Mouse (Mus musculus) bone marrow macrophage, adult 2 months (primary cell): Measurements from ENCODE around the gene Snx19. TPM values are rescaled to one million over a fixed set of nuclear protein-coding genes. Genes with fewer than 3 reads are reported as not detected.

Experiments
- H3K27ac ChIP-seq: 2 replicates; pipeline ENCODE4 v1.5.1; 2012; ENCODE audit warnings: low read depth, low read length; ENCODE audit not compliant: insufficient read depth
- H3K4me1 ChIP-seq: 2 replicates; pipeline ENCODE4 v1.6.1; 2012; ENCODE audit warnings: low read length; ENCODE audit not compliant: control insufficient read depth, insufficient read depth
- H3K4me3 ChIP-seq: 2 replicates; pipeline ENCODE4 v1.5.1; 2012; ENCODE audit warnings: mild to moderate bottlenecking, low read length, moderate library complexity; ENCODE audit not compliant: insufficient read depth
- CTCF ChIP-seq: IDR thresholded peaks from 2 replicates; pipeline ENCODE4 v1.5.1; 2012; ENCODE audit warnings: low read depth, mild to moderate bottlenecking, low read length, moderate library complexity
- POLR2A ChIP-seq: IDR thresholded peaks from 2 replicates; pipeline ENCODE4 v1.6.1; 2012; ENCODE audit warnings: mild to moderate bottlenecking, low read depth, low read length, borderline replicate concordance
- polyA plus RNA-seq: library from polyadenylated mRNA; stranded (reverse); fragments of >200 nt; gene quantifications from 2 replicates; pipeline ENCODE4 v1.2.4, GENCODE M21; 2012; ENCODE audit not compliant: missing spikeins, insufficient read depth, insufficient read length

The Snx19 gene
- polyA plus RNA-seq, 1 experiment = 12.1 TPM

DNA sequence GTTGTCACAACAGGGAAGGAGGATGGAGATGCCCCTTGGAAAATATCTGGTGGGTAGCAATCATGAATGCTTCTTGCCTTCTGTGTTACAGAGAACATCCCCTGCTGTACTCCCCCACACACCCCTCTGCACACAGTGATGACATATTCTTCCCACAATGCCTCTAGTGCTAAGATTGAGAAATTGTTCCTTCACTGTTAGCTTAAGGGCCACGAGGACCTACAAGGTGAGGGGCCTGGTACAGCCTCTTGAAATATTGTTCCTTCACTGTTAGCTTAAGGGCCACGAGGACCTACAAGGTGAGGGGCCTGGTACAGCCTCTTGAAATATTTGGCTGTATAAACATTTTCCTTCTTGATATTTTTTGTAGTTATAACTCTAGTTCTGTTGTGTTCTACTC lies 14.9 kb downstream of the Snx19 start:
- Histone ChIP-seq H3K4me1 (no peaks in the 10 kb centered on the region), H3K4me3 (no peak overlapping the region), H3K27ac (no peak overlapping the region)
- no peak for TF ChIP-seq POLR2A
- TF ChIP-seq CTCF = no peak

DNA sequence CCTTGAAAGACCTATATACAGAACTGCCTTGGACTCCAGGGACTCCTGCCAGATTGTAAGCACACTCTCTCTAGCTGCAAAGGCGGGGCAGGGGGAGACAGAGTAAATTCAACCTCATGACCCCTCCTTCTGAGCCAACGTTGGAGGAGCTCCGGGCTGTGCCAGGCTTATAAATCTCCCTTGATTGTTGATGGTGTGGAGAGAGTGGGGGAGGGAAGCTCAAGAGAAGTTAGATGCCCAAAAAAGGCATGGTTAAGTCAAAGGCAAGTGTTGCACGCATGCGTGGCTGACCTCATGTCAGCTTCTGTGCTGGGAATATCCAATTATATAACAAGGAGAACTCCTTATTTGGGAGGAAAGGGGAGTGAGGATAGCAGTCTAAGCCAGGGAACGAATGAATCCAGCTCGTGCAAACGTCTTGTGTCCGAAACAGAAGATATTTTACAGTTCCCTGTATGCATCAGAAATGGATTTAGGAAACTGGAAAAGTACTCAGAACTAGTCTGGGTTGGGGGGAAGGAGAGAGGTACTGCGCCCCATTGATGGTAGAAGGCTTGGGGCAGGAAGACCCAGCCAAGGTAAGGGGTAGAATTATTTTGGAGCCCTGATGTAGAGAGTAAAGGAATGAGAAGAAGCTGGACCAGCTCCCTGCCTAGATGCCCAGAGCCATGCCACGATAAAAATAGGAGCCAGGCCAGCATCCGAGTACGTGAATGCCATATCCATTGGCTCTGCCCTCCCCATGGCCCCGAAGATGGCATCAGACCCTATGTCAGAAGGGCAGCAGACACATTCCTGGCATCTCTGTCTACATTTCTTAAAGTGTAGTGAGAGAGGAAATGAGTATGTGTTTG lies 18.6 kb downstream of the Snx19 start:
- Histone ChIP-seq H3K4me3 (no peak overlapping the region), H3K4me1 (peaks cover 9% of the 10 kb centered on the region), H3K27ac (no peak overlapping the region)
- no peak for TF ChIP-seq POLR2A
- no peak for TF ChIP-seq CTCF

DNA sequence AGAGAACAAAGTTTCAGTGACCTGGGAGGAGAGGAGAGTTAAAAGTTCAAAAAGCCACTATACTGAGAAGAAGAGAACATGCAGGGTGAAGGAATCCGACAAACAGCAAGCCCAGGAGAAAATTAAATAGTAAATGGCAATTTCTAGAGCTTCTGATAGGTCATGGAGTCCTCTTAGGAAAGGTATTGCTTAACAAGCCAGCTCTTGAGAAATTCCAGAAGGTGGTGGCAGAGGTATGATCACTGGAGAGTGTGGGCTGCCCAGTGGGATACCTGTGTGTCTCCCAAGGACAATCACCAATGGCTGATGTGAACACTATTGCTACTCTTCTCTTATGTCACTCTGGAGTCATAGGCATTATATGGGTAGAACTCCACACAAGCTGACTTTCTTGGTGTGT lies 19.2 kb downstream of the Snx19 start:
- Histone ChIP-seq H3K4me1 (peaks cover 9% of the 10 kb centered on the region), H3K27ac (no peak overlapping the region), H3K4me3 (no peak overlapping the region)
- TF ChIP-seq CTCF (no peak), POLR2A (no peak)

DNA sequence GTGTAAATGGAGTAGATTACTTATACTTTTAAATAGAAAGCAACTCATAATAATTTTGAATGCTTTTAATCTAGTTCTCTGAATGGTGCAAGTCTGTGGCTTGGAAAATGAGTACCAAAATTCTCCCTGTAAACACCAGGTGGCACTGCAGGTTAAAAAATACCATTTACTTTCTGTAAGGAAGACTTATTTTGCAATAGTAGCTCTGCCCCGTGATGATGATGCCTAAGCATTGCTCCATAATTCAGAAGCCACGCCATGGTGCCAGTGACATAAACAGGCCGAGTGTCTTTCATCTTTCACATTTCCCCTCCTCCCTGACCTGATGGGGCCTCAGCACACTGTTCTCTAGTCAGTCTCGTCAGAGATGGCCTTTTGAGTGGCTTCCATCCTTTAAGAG lies 21.6 kb downstream of the Snx19 start:
- Histone ChIP-seq H3K4me1 (peaks cover 9% of the 10 kb centered on the region), H3K4me3 (no peak overlapping the region), H3K27ac (0 out of 2 replicates have a peak overlapping the region, but pooled peaks have one; percentile 11)
- TF ChIP-seq POLR2A = no peak
- TF ChIP-seq CTCF = no peak

DNA sequence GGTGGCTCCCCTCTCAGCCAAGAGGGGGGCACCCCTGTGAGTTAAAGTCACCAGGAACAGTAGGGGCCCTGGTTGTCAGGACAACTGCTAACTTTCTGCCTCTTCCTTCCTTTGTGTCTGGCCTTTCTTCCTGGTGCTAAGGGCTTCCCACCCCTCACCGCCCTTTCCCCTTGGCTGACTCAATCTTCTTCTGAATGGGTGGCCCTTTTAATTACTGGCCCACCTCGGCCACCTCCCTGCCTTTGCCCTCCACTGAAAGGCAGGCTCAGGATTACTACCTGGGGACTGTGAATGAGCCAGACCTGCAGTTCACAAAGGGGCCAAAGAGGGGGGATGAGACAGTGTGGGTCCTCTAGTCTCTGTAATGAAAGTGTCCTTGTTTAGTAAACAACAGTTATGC lies 23.0 kb downstream of the Snx19 start:
- no peak overlapping the region for H3K27ac ChIP-seq
- no peak overlapping the region for H3K4me3 ChIP-seq
- no peak for TF ChIP-seq CTCF
- H3K4me1 ChIP-seq = peaks cover 9% of the 10 kb centered on the region

DNA sequence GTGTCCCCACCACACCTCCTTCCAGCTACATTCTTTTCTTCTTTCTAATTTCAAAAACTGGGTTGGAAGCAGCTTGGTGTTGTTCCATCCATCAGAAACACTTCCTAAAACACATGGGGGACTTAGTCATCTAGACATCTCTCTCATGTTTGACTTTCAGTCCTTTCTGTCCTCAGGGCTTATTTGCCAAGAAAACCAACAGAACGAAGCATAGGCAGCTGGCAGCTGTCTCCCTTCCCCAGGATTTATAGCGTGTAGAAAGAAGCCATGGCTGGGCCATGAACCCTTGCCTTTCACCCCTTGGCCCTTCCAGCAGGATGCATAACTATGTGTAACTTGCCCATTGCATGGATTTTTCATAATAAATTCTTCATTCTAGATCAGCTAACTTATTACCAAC lies 23.9 kb downstream of the Snx19 start:
- Histone ChIP-seq H3K4me3 (no peak overlapping the region), H3K27ac (no peak overlapping the region), H3K4me1 (peaks cover 9% of the 10 kb centered on the region)
- TF ChIP-seq POLR2A (no peak), CTCF (no peak)

DNA sequence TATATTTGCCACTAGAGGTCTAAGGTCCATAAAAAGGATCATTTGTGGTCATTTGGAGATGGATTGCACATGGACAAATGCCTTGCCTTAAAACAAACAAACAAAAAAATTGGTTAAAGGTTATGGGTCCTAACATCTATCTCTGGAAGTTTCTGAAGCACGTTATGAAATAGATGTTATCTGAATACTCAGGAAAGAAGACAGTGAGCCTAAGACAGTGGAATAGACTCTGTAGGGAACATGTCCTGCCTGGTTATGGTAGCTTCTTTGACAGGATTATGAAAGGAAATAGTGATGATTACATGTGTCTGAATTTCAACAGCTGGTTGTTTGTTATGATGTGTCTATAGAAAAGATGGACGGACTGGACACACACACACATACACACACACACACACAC lies 27.6 kb downstream of the Snx19 start:
- H3K4me3 ChIP-seq = no peak overlapping the region
- H3K27ac ChIP-seq = no peak overlapping the region
- TF ChIP-seq POLR2A = no peak
- no peak for TF ChIP-seq CTCF
- H3K4me1 ChIP-seq = no peaks in the 10 kb centered on the region

DNA sequence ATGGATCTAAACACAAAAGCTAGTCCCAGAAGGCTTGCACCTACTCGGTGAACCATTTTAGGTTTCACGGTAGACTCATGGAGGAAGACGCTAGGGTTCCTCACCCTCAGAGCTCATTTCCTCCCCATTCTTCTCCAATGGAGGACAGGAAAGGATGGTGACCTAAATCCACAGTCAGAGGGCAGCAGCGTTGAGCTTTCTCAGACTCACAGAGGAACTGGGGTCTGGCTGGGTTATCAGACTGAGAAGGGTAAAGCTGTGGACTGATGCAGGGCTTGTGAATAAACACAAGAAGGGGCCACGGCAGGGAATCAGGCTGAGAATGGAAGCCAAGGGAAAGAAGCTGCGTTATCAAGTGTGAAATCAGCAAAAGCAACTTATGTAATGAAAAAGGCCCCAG lies 29.3 kb downstream of the Snx19 start:
- no peak overlapping the region for H3K4me3 ChIP-seq
- no peak overlapping the region for H3K27ac ChIP-seq
- no peak for TF ChIP-seq POLR2A
- no peak for TF ChIP-seq CTCF
- no peaks in the 10 kb centered on the region for H3K4me1 ChIP-seq

DNA sequence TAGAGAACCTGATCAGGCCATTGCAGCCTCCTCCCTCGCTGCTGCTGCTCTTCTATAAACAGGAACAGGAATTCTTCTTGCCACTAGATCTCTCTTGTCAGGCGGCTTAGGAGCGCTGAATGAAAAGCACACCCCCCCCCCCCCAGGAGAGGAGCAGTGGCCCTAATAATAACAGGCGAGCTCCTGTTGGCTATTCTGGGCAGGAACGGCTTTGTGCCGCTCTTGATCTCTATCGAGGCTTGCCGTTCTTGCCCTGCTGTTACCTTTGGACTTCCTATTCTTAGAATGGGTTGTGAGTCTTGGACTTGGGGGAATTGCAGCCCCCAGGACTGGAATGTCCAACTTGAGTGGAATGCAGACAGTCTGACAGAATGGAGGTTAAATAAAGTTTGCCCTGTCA lies 33.6 kb downstream of the Snx19 start:
- H3K4me1 ChIP-seq = no peaks in the 10 kb centered on the region
- TF ChIP-seq CTCF (no peak), POLR2A (no peak)
- H3K4me3 ChIP-seq = no peak overlapping the region
- H3K27ac ChIP-seq = no peak overlapping the region

DNA sequence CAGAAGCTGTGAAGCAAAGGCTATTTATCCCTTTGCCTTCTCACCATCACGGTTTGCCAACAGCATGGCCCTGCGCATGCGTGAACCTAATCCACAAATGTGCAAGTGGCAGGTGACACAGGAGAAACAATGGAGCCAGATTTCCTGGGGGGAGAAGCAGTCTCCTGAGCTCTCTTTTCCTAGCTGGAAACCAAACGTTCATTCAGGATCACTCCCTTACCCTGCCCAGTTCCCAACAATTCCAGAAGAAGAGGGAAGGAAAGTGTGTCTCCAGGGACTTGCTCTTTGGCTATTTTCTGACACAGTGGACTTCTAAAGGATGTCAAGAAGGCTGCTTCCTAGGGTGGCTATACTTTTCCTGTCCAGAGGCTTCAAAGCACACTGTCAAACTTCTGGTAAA lies 37.8 kb downstream of the Snx19 start:
- no peak overlapping the region for H3K27ac ChIP-seq
- H3K4me1 ChIP-seq = no peaks in the 10 kb centered on the region
- H3K4me3 ChIP-seq = no peak overlapping the region
- no peak for TF ChIP-seq CTCF
- TF ChIP-seq POLR2A = no peak

DNA sequence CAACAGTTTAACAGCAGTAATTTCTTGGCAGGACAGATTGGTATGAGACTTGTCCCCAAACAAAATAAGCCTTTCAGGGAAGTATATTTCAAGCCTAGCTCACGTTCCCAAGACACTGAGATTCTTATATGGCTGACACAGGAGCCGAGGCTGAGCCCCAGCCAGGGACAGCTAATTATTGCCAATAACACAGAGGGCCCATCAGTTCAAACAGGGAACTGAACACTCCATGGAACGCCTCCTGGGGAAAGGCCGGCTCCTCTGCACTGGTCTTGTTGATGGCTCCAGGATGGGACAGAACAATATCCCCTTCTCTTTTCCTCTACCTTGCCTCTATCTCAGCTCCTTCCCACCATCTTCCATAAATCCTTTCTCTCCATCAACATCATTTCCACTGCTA lies 53.1 kb downstream of the Snx19 start:
- Histone ChIP-seq H3K4me3 (no peak overlapping the region), H3K27ac (no peak overlapping the region), H3K4me1 (no peaks in the 10 kb centered on the region)
- TF ChIP-seq POLR2A = no peak
- no peak for TF ChIP-seq CTCF
